Mouse (Mus musculus) liver, adult 2 months (tissue): ENCODE results near the gene 9930104L06Rik.

Experiments
- CTCF ChIP-seq: fragments of 200-500 bp; IDR thresholded peaks from 2 replicates; pipeline ENCODE4 v1.5.1; 2011; ENCODE audit warnings: low read depth, low read length, control low read depth
- POLR2A ChIP-seq: fragments of 200-500 bp; IDR thresholded peaks from 2 replicates; pipeline ENCODE4 v1.6.1; 2011; ENCODE audit warnings: low read length, control low read depth; ENCODE audit not compliant: insufficient read depth; ENCODE audit errors: extremely low read depth

DNA sequence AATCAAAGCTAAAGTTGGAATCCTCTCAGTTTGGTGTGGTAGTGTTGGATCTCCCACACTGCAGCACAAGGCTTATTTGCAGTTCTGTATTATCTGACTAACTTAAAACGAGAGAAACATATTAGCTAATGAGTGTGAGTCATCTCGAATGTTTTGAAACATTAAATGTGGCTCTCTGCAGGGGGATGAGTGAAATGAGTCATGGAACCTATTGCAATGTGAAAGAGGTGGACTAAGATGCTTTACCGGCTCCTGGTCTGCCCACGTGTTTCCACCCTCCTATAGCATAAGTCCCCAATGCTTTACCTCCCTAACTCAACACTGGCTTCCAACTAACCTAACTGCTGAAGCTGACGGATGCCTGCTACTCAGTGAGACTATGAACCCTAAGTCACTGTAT is 8.7 kb upstream of the 9930104L06Rik start:
- TF ChIP-seq CTCF (no peak), POLR2A (no peak)
